Mouse (Mus musculus): ENCODE results near the gene Gng3.
A peak's percentile ranks its signal among the peaks of the same experiment; 100 is the strongest.
"Not testable (repeated sequence)": the region's sequence is repeated elsewhere in the genome, so short reads cannot be mapped to it uniquely, and the experiment has no call there.

Gng3 gene

GRCm38 (mm10) chr19:8844371-8845129 lies 5.6 kb upstream of the Gng3 start:
- no peak for DNase-seq (ENCODE audit: low spot score)

GRCm38 (mm10) chr19:8842961-8843360 lies 4.0 kb upstream of the Gng3 start:
- DNase-seq (ENCODE audit: low spot score): no peak

- no peak for DNase-seq (ENCODE audit: low spot score)
Measured at GRCm38 (mm10) chr19:8841012-8841411, 2.0 kb upstream of the Gng3 start.

- DNase-seq (ENCODE audit: low spot score): no peak
Measured at GRCm38 (mm10) chr19:8839908-8840791, 1.2 kb upstream of the Gng3 start.

GRCm38 (mm10) chr19:8838041-8838730 lies 808 bp downstream of the Gng3 start:
- DNase-seq (ENCODE audit: low spot score): no peak

- peak; percentile 79 for DNase-seq (ENCODE audit: low spot score)
Measured at GRCm38 (mm10) chr19:8837251-8837791, 1.7 kb downstream of the Gng3 start, which contains the start of gene Bscl2. TSS of gene Bscl2 (plus strand) at chr19:8837467.

- DNase-seq (ENCODE audit: low spot score): not testable (repeated sequence)
Measured at GRCm38 (mm10) chr19:8836327-8836726, 2.7 kb downstream of the Gng3 start.

- DNase-seq (ENCODE audit: low spot score): no peak
Measured at GRCm38 (mm10) chr19:8832971-8833370, 6.0 kb downstream of the Gng3 start.

- DNase-seq (ENCODE audit: low spot score): no peak
Measured at GRCm38 (mm10) chr19:8831262-8831661, 7.7 kb downstream of the Gng3 start.

GRCm38 (mm10) chr19:8830664-8831063 lies 8.3 kb downstream of the Gng3 start:
- DNase-seq (ENCODE audit: low spot score): no peak

GRCm38 (mm10) chr19:8829660-8830059 lies 9.3 kb downstream of the Gng3 start, which contains the start of gene AC129217.1:
TSS of gene AC129217.1 (plus strand) at chr19:8829773.
- DNase-seq (ENCODE audit: low spot score): no peak

- DNase-seq (ENCODE audit: low spot score): no peak
Measured at GRCm38 (mm10) chr19:8822696-8823095, 16.3 kb downstream of the Gng3 start.

GRCm38 (mm10) chr19:8821146-8821545 lies 17.8 kb downstream of the Gng3 start:
- no peak for DNase-seq (ENCODE audit: low spot score)

- no peak for DNase-seq (ENCODE audit: low spot score)
Measured at GRCm38 (mm10) chr19:8820424-8820956, 18.5 kb downstream of the Gng3 start.

GRCm38 (mm10) chr19:8819596-8820423 lies 19.2 kb downstream of the Gng3 start, which contains the start of gene Hnrnpul2:
TSS of gene Hnrnpul2 (plus strand) at chr19:8820010.
- peak; percentile 94 for DNase-seq (ENCODE audit: low spot score)

- DNase-seq (ENCODE audit: low spot score): peak; percentile 93
Measured at GRCm38 (mm10) chr19:8818801-8819595, 20.0 kb downstream of the Gng3 start, which contains the start of gene Ttc9c. TSS of gene Ttc9c (minus strand) at chr19:8819333.

GRCm38 (mm10) chr19:8818301-8818798 lies 20.6 kb downstream of the Gng3 start:
- no peak for DNase-seq (ENCODE audit: low spot score)

- DNase-seq (ENCODE audit: low spot score): no peak
Measured at GRCm38 (mm10) chr19:8817001-8817400, 22.0 kb downstream of the Gng3 start.

- no peak for DNase-seq (ENCODE audit: low spot score)
Measured at GRCm38 (mm10) chr19:8815812-8816211, 23.2 kb downstream of the Gng3 start.

GRCm38 (mm10) chr19:8806810-8807209 lies 32.2 kb downstream of the Gng3 start:
- DNase-seq (ENCODE audit: low spot score): no peak
